Mouse (Mus musculus) lung, embryonic 16.5 days (tissue): ENCODE measurements at regions not wholly inside any gene's neighbourhood (a gene's known extent, or its start where the extent isn't known, plus 50 kb on each side); places are given as distances from the start of the nearest gene placed in this dataset.

Experiments used
- ATAC-seq: fragments of 200-750 bp; cut with Nextera tagmentation; 2 replicates; pipeline ENCODE4 v1.8.0; 2017; ENCODE audit warnings: low read depth, mild to moderate bottlenecking, moderate library complexity
- H3K27ac ChIP-seq: fragments of 300-500 bp; sonication (generic); 2 replicates; pipeline ENCODE4 v1.5.1; 2014; ENCODE audit warnings: mild to moderate bottlenecking, control low read depth, low read length
- H3K27me3 ChIP-seq: fragments of 300-500 bp; sonication (generic); 2 replicates; pipeline ENCODE4 v1.6.1; 2014; ENCODE audit warnings: low read depth, low read length, mixed read lengths; ENCODE audit not compliant: control insufficient read depth, insufficient read depth
- H3K36me3 ChIP-seq: fragments of 300-500 bp; sonication (generic); 2 replicates; pipeline ENCODE4 v1.6.1; 2014; ENCODE audit warnings: low read length; ENCODE audit not compliant: control insufficient read depth, insufficient read depth
- H3K4me1 ChIP-seq: fragments of 300-500 bp; sonication (generic); replicated peaks from 2 replicates; pipeline ENCODE4 v1.6.1; 2014; ENCODE audit warnings: low read length, mixed read lengths; ENCODE audit not compliant: control insufficient read depth, insufficient read depth
- H3K4me2 ChIP-seq: fragments of 300-500 bp; sonication (generic); 2 replicates; pipeline ENCODE4 v1.6.1; 2014; ENCODE audit warnings: low read depth, low read length, control low read depth
- H3K4me3 ChIP-seq: fragments of 300-500 bp; sonication (generic); 2 replicates; pipeline ENCODE4 v1.5.1; 2014; ENCODE audit warnings: mild to moderate bottlenecking, low read length, control low read depth
- H3K9ac ChIP-seq: fragments of 300-500 bp; sonication (generic); 2 replicates; pipeline ENCODE4 v1.6.1; 2014; ENCODE audit warnings: low read length, control low read depth
- H3K9me3 ChIP-seq: fragments of 300-500 bp; sonication (generic); 2 replicates; pipeline ENCODE4 v1.6.1; 2016; ENCODE audit warnings: low read length; ENCODE audit not compliant: control insufficient read depth
- WGBS: fragments of 180-500 bp; shearing (Covaris S2); extraction: QIAGEN DNeasy Blood & Tissue Kit; methylation state at CpG from one replicate; pipeline ENCODE4 v1.1.7; 2014; 5-methylcytosine and 5-hydroxymethylcytosine counted together

- no peak overlapping the region for H3K4me3 ChIP-seq
- no peak for ATAC-seq
- no peaks in the 10 kb centered on the region for H3K27me3 ChIP-seq
- H3K4me1 ChIP-seq, result no peaks in the 10 kb centered on the region
- H3K27ac ChIP-seq, result no peak overlapping the region
- WGBS, result 90% methylated on average over 8 of the region's 8 CpGs
- no peaks in the 10 kb centered on the region for H3K9me3 ChIP-seq
- no peak overlapping the region for H3K4me2 ChIP-seq
- no peaks in the 10 kb centered on the region for H3K36me3 ChIP-seq
- H3K9ac ChIP-seq, result no peak overlapping the region
These were observed 117.7 kb upstream of the Egr2 start for GRCm38 (mm10) chr10:67417529-67417928.

GRCm38 (mm10) chr10:67420761-67421160 is 114.5 kb upstream of the Egr2 start:
- Histone ChIP-seq H3K27me3 (no peaks in the 10 kb centered on the region), H3K4me2 (no peak overlapping the region), H3K4me1 (no peaks in the 10 kb centered on the region), H3K36me3 (no peaks in the 10 kb centered on the region), H3K27ac (no peak overlapping the region), H3K9me3 (no peaks in the 10 kb centered on the region), H3K4me3 (no peak overlapping the region), H3K9ac (no peak overlapping the region)
- 65% methylated on average over 5 of the region's 5 CpGs for WGBS
- ATAC-seq, result no peak

- Histone ChIP-seq H3K4me3 (no peak overlapping the region), H3K9ac (no peak overlapping the region), H3K27ac (no peak overlapping the region), H3K4me1 (no peaks in the 10 kb centered on the region), H3K9me3 (no peaks in the 10 kb centered on the region), H3K27me3 (no peaks in the 10 kb centered on the region), H3K4me2 (no peak overlapping the region), H3K36me3 (no peaks in the 10 kb centered on the region)
- no peak for ATAC-seq
- WGBS, result 91% methylated on average over 6 of the region's 6 CpGs
These were observed 109.9 kb upstream of the Egr2 start for GRCm38 (mm10) chr10:67425407-67425806.

GRCm38 (mm10) chr10:67427220-67427619 is 108.1 kb upstream of the Egr2 start:
- Histone ChIP-seq H3K9me3 (no peaks in the 10 kb centered on the region), H3K27me3 (no peaks in the 10 kb centered on the region), H3K9ac (no peak overlapping the region), H3K27ac (no peak overlapping the region), H3K4me3 (no peak overlapping the region), H3K4me2 (no peak overlapping the region), H3K36me3 (no peaks in the 10 kb centered on the region), H3K4me1 (no peaks in the 10 kb centered on the region)
- WGBS, result 42% methylated on average over 10 of the region's 10 CpGs
- no peak for ATAC-seq

GRCm38 (mm10) chr10:67430805-67431204 is 104.5 kb upstream of the Egr2 start:
- H3K4me1 ChIP-seq, result no peaks in the 10 kb centered on the region
- no peaks in the 10 kb centered on the region for H3K9me3 ChIP-seq
- H3K4me2 ChIP-seq, result no peak overlapping the region
- no peaks in the 10 kb centered on the region for H3K36me3 ChIP-seq
- H3K4me3 ChIP-seq, result no peak overlapping the region
- no peak overlapping the region for H3K27ac ChIP-seq
- H3K27me3 ChIP-seq, result no peaks in the 10 kb centered on the region
- no peak overlapping the region for H3K9ac ChIP-seq
- WGBS, result 69% methylated on average over 2 of the region's 2 CpGs
- no peak for ATAC-seq

- Histone ChIP-seq H3K9ac (no peak overlapping the region), H3K4me2 (no peak overlapping the region), H3K4me3 (no peak overlapping the region), H3K27me3 (no peaks in the 10 kb centered on the region), H3K4me1 (no peaks in the 10 kb centered on the region), H3K27ac (no peak overlapping the region), H3K9me3 (no peaks in the 10 kb centered on the region), H3K36me3 (no peaks in the 10 kb centered on the region)
- WGBS, result 75% methylated on average over 15 of the region's 15 CpGs
- ATAC-seq, result peak; percentile 85
These were observed 96.1 kb upstream of the Egr2 start for GRCm38 (mm10) chr10:67439042-67439635.

GRCm38 (mm10) chr10:67439844-67440243 is 95.4 kb upstream of the Egr2 start:
- no peak for ATAC-seq
- Histone ChIP-seq H3K9me3 (no peaks in the 10 kb centered on the region), H3K27ac (no peak overlapping the region), H3K27me3 (no peaks in the 10 kb centered on the region), H3K4me3 (no peak overlapping the region), H3K36me3 (no peaks in the 10 kb centered on the region), H3K9ac (no peak overlapping the region), H3K4me1 (no peaks in the 10 kb centered on the region), H3K4me2 (no peak overlapping the region)
- WGBS, result 83% methylated on average over 5 of the region's 5 CpGs

GRCm38 (mm10) chr10:67441243-67441642 is 94.0 kb upstream of the Egr2 start:
- no peaks in the 10 kb centered on the region for H3K36me3 ChIP-seq
- no peak overlapping the region for H3K27ac ChIP-seq
- no peak overlapping the region for H3K4me2 ChIP-seq
- no peaks in the 10 kb centered on the region for H3K4me1 ChIP-seq
- H3K9ac ChIP-seq, result no peak overlapping the region
- no peak for ATAC-seq
- 48% methylated on average over 7 of the region's 7 CpGs for WGBS
- no peaks in the 10 kb centered on the region for H3K9me3 ChIP-seq
- no peak overlapping the region for H3K4me3 ChIP-seq
- H3K27me3 ChIP-seq, result no peaks in the 10 kb centered on the region

- ATAC-seq, result peak; percentile 56; the same call in 1 of the 2 replicates
- 51% methylated on average over 6 of the region's 6 CpGs for WGBS
- H3K9ac ChIP-seq, result no peak overlapping the region
These were observed 86.4 kb upstream of the Egr2 start for GRCm38 (mm10) chr10:67448875-67449274.

GRCm38 (mm10) chr10:67454149-67454548 is 81.1 kb upstream of the Egr2 start:
- H3K4me1 ChIP-seq, result no peaks in the 10 kb centered on the region

More at GRCm38 (mm10) chr10:67448875-67449274, 86.4 kb upstream of the Egr2 start:
- Histone ChIP-seq H3K27ac (no peak overlapping the region), H3K4me1 (no peaks in the 10 kb centered on the region), H3K27me3 (no peaks in the 10 kb centered on the region), H3K4me3 (no peak overlapping the region), H3K9me3 (peaks cover 5% of the 10 kb centered on the region; the same call in 1 of the 2 replicates), H3K36me3 (no peaks in the 10 kb centered on the region), H3K4me2 (no peak overlapping the region)

More at GRCm38 (mm10) chr10:67454149-67454548, 81.1 kb upstream of the Egr2 start:
- H3K27me3 ChIP-seq, result no peaks in the 10 kb centered on the region
- H3K9me3 ChIP-seq, result no peaks in the 10 kb centered on the region
- H3K36me3 ChIP-seq, result no peaks in the 10 kb centered on the region
- H3K9ac ChIP-seq, result no peak overlapping the region
- ATAC-seq, result no peak
- H3K27ac ChIP-seq, result no peak overlapping the region
- 42% methylated on average over 7 of the region's 7 CpGs for WGBS
- H3K4me2 ChIP-seq, result no peak overlapping the region
- H3K4me3 ChIP-seq, result no peak overlapping the region
